Mouse (Mus musculus) intestine, embryonic 14.5 days (tissue): ENCODE results near the gene Babam2. TPM values are rescaled to one million over a fixed set of nuclear protein-coding genes. Genes with fewer than 3 reads are reported as not detected.

Source experiments
- ATAC-seq: fragments of 200-750 bp; cut with Nextera tagmentation; replicated peaks from 2 replicates; pipeline ENCODE4 v1.8.0; 2017; ENCODE audit warnings: low read depth, moderate number of reproducible peaks, moderate TSS enrichment, moderate library complexity; ENCODE audit not compliant: low FRiP score, low TSS enrichment
- DNase-seq: peaks from one replicate; pipeline ENCODE4 v3.0.0-alpha.2; 2018; ENCODE audit warnings: low spot score
- H3K27ac ChIP-seq: fragments of 300-500 bp; sonication (generic); 2 replicates; pipeline ENCODE4 v1.5.1; 2014; ENCODE audit warnings: low read depth, mild to moderate bottlenecking, control low read depth
- H3K27me3 ChIP-seq: fragments of 300-500 bp; sonication (generic); replicated peaks from 2 replicates; pipeline ENCODE4 v1.6.1; 2014; ENCODE audit warnings: low read length, control low read depth; ENCODE audit not compliant: control insufficient read depth, insufficient read depth
- H3K36me3 ChIP-seq: fragments of 300-500 bp; sonication (generic); 2 replicates; pipeline ENCODE4 v1.6.1; 2014; ENCODE audit warnings: low read length, control low read depth; ENCODE audit not compliant: control insufficient read depth, insufficient read depth
- H3K4me1 ChIP-seq: fragments of 300-500 bp; sonication (generic); replicated peaks from 2 replicates; pipeline ENCODE4 v1.6.1; 2014; ENCODE audit warnings: low read length, control low read depth, mixed read lengths; ENCODE audit not compliant: control insufficient read depth, insufficient read depth
- H3K4me2 ChIP-seq: fragments of 300-500 bp; sonication (generic); 2 replicates; pipeline ENCODE4 v1.6.1; 2014; ENCODE audit warnings: low read length
- H3K4me3 ChIP-seq: fragments of 300-500 bp; sonication (generic); 2 replicates; pipeline ENCODE4 v1.5.1; 2014; ENCODE audit warnings: low read depth, low read length, control low read depth, mixed read lengths
- H3K9ac ChIP-seq: fragments of 300-500 bp; sonication (generic); 2 replicates; pipeline ENCODE4 v1.6.1; 2014; ENCODE audit warnings: mild to moderate bottlenecking, low read length
- H3K9me3 ChIP-seq: fragments of 300-500 bp; sonication (generic); 2 replicates; pipeline ENCODE4 v1.6.1; 2016; ENCODE audit warnings: low read length, control low read depth; ENCODE audit not compliant: control insufficient read depth
- WGBS: fragments of 180-500 bp; shearing (Covaris S2); extraction: QIAGEN DNeasy Blood & Tissue Kit; methylation state at CpG from one replicate; pipeline ENCODE4 v1.1.7; 2014; 5-methylcytosine and 5-hydroxymethylcytosine counted together
- polyA plus RNA-seq: library from polyadenylated mRNA; unstranded; fragments of >200 nt; fragmentation: Nextera tagmentation; extraction: Ambion mirVana; gene quantifications from 2 replicates; pipeline ENCODE4 v1.2.1, GENCODE M21; 2014

Gene Babam2
- polyA plus RNA-seq, 1 experiment from 2014 or later: 43.5 TPM

GRCm38 (mm10) chr5:31860426-31860825 is 162.9 kb downstream of the Babam2 start:
- no peak overlapping the region for H3K4me2 ChIP-seq
- H3K27ac ChIP-seq: no peak overlapping the region
- H3K27me3 ChIP-seq: no peaks in the 10 kb centered on the region
- no peaks in the 10 kb centered on the region for H3K36me3 ChIP-seq
- H3K4me3 ChIP-seq: no peak overlapping the region
- H3K4me1 ChIP-seq: peaks cover 12% of the 10 kb centered on the region; the same call in 1 of the 2 replicates
- DNase-seq (no peak), ATAC-seq (no peak)
- no peaks in the 10 kb centered on the region for H3K9me3 ChIP-seq
- no peak overlapping the region for H3K9ac ChIP-seq
- 33% methylated on average over 1 of the region's 1 CpGs for WGBS

GRCm38 (mm10) chr5:31860831-31861624 is 163.5 kb downstream of the Babam2 start:
- no peak overlapping the region for H3K4me3 ChIP-seq
- no peak overlapping the region for H3K4me2 ChIP-seq
- no peaks in the 10 kb centered on the region for H3K27me3 ChIP-seq
- peaks cover 12% of the 10 kb centered on the region; the same call in 1 of the 2 replicates for H3K4me1 ChIP-seq
- ATAC-seq (no peak), DNase-seq (no peak)
- H3K9me3 ChIP-seq: no peaks in the 10 kb centered on the region
- H3K36me3 ChIP-seq: no peaks in the 10 kb centered on the region
- H3K9ac ChIP-seq: no peak overlapping the region
- 82% methylated on average over 5 of the region's 5 CpGs for WGBS
- H3K27ac ChIP-seq: no peak overlapping the region

GRCm38 (mm10) chr5:31862753-31863468 is 165.4 kb downstream of the Babam2 start:
- ATAC-seq: no peak
- Histone ChIP-seq H3K9ac (no peak overlapping the region), H3K27me3 (no peaks in the 10 kb centered on the region), H3K4me1 (peaks cover 12% of the 10 kb centered on the region; the same call in 1 of the 2 replicates), H3K36me3 (no peaks in the 10 kb centered on the region), H3K4me3 (no peak overlapping the region), H3K9me3 (no peaks in the 10 kb centered on the region), H3K4me2 (no peak overlapping the region), H3K27ac (no peak overlapping the region)
- DNase-seq: no peak
- WGBS: 63% methylated on average over 1 of the region's 1 CpGs

GRCm38 (mm10) chr5:31864095-31864494 is 166.6 kb downstream of the Babam2 start:
- Histone ChIP-seq H3K27me3 (no peaks in the 10 kb centered on the region), H3K36me3 (no peaks in the 10 kb centered on the region), H3K9ac (no peak overlapping the region), H3K4me1 (peaks cover 12% of the 10 kb centered on the region; the same call in 1 of the 2 replicates), H3K4me2 (no peak overlapping the region), H3K4me3 (no peak overlapping the region), H3K9me3 (no peaks in the 10 kb centered on the region), H3K27ac (no peak overlapping the region)
- DNase-seq (no peak), ATAC-seq (no peak)
- 29% methylated on average over 2 of the region's 2 CpGs for WGBS

GRCm38 (mm10) chr5:31866071-31866470 is 168.6 kb downstream of the Babam2 start:
- Histone ChIP-seq H3K27me3 (no peaks in the 10 kb centered on the region), H3K4me2 (no peak overlapping the region), H3K36me3 (no peaks in the 10 kb centered on the region), H3K4me1 (peaks cover 12% of the 10 kb centered on the region; the same call in 1 of the 2 replicates), H3K4me3 (no peak overlapping the region), H3K9me3 (no peaks in the 10 kb centered on the region), H3K9ac (no peak overlapping the region), H3K27ac (no peak overlapping the region)
- ATAC-seq: no peak
- DNase-seq: no peak
- 75% methylated on average over 3 of the region's 3 CpGs for WGBS

- Histone ChIP-seq H3K27me3 (no peaks in the 10 kb centered on the region), H3K4me2 (no peak overlapping the region), H3K4me3 (no peak overlapping the region), H3K9ac (no peak overlapping the region), H3K4me1 (no peaks in the 10 kb centered on the region), H3K27ac (no peak overlapping the region), H3K36me3 (no peaks in the 10 kb centered on the region), H3K9me3 (no peaks in the 10 kb centered on the region)
- no peak for DNase-seq
- 77% methylated on average over 8 of the region's 8 CpGs for WGBS
- ATAC-seq: no peak
Measured at GRCm38 (mm10) chr5:31870856-31871520, 173.5 kb downstream of the Babam2 start.

DNA sequence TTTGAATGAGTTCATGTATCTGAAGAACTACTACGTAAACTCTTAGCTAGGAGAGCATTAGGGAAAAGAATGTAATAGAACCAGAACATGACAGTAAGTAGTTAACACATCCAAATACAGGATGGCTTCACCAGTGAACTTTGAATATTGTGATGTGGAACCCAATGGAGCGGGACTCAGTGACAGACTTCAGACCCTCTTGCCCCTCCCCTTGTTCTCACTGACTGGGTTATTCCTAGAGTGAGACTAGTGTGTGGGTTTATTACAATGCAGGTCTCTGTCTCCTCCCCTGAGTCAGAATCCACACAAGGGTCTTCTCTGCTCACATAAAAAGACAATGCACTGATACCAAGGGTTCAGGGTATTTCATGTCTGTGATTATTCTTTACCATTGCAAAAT is 175.8 kb downstream of the Babam2 start:
- Histone ChIP-seq H3K4me3 (no peak overlapping the region), H3K36me3 (no peaks in the 10 kb centered on the region), H3K9ac (no peak overlapping the region), H3K4me1 (peaks cover 6% of the 10 kb centered on the region; the same call in 1 of the 2 replicates), H3K27me3 (no peaks in the 10 kb centered on the region), H3K4me2 (no peak overlapping the region), H3K9me3 (no peaks in the 10 kb centered on the region), H3K27ac (no peak overlapping the region)
- no peak for DNase-seq
- 83% methylated on average over 2 of the region's 2 CpGs for WGBS
- ATAC-seq: no peak

DNA sequence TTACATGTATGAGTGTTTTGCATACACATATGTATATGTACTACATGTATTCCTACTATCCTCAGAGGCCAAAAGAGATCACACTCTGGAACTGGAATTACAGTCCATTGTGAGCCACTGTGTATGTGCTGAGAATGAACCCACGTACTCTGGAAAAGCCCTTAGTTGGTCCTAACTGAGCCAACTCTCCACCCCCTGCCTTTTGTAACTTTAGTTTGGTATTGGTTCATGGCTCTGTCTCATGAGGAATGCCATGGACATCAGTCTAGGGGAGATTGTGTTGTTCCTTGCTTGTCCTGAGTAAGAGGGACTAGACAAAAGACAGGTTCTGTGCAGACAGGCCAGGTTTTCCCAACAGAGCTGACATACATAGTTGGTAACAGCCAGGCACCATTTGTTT is 177.1 kb downstream of the Babam2 start:
- H3K4me2 ChIP-seq: no peak overlapping the region
- H3K36me3 ChIP-seq: no peaks in the 10 kb centered on the region
- H3K4me1 ChIP-seq: peaks cover 6% of the 10 kb centered on the region; the same call in 1 of the 2 replicates
- H3K27me3 ChIP-seq: no peaks in the 10 kb centered on the region
- H3K27ac ChIP-seq: no peak overlapping the region
- ATAC-seq: no peak
- 79% methylated on average over 1 of the region's 1 CpGs for WGBS
- H3K9ac ChIP-seq: no peak overlapping the region
- H3K4me3 ChIP-seq: no peak overlapping the region
- no peaks in the 10 kb centered on the region for H3K9me3 ChIP-seq
- DNase-seq: no peak
